Mouse (Mus musculus): Measurements from ENCODE around the gene Sgta. TPM values are rescaled to one million over a fixed set of nuclear protein-coding genes. Genes with fewer than 3 reads are reported as not detected.
"Not testable (repeated sequence)": the region's sequence is repeated elsewhere in the genome, so short reads cannot be mapped to it uniquely, and the experiment has no call there.

Sgta gene
- total RNA-seq, 2 experiments from 2014 or later, result 223 to 227 TPM

GRCm38 (mm10) chr10:81058896-81059295 lies 1.1 kb downstream of the Sgta start:
- DNase-seq, result peak in 1 of 2 experiments; percentile 40

- DNase-seq, result peak; percentile 33 to 51
Measured at GRCm38 (mm10) chr10:81057406-81058130, 2.4 kb downstream of the Sgta start.

- DNase-seq, result peak in 1 of 2 experiments; percentile 60
Measured at GRCm38 (mm10) chr10:81055802-81056340, 4.1 kb downstream of the Sgta start.

- DNase-seq, result no peak
Measured at GRCm38 (mm10) chr10:81055169-81055568, 4.8 kb downstream of the Sgta start.

GRCm38 (mm10) chr10:81052577-81052976 lies 7.4 kb downstream of the Sgta start:
- DNase-seq, result peak; percentile 78 to 84

GRCm38 (mm10) chr10:81051133-81051532 lies 8.8 kb downstream of the Sgta start:
- DNase-seq, result no peak

- DNase-seq, result no peak
Measured at GRCm38 (mm10) chr10:81050645-81051044, 9.3 kb downstream of the Sgta start.

- DNase-seq, result not testable (repeated sequence)
Measured at GRCm38 (mm10) chr10:81045246-81045645, 14.7 kb downstream of the Sgta start.

GRCm38 (mm10) chr10:81041458-81042175 lies 18.4 kb downstream of the Sgta start:
- peak; percentile 73 to 80 for DNase-seq

- DNase-seq, result peak; percentile 95 to 97
Measured at GRCm38 (mm10) chr10:81036988-81037580, 22.9 kb downstream of the Sgta start, which contains the start of gene Slc39a3. Gene Slc39a3 (minus strand): TSS chr10:81037426.

- no peak for DNase-seq
Measured at GRCm38 (mm10) chr10:81036251-81036650, 23.7 kb downstream of the Sgta start.

- DNase-seq, result peak; percentile 62 to 76
Measured at GRCm38 (mm10) chr10:81033586-81033985, 26.4 kb downstream of the Sgta start.

- no peak for DNase-seq
Measured at GRCm38 (mm10) chr10:81029031-81029430, 30.9 kb downstream of the Sgta start.

- DNase-seq, result no peak
Measured at GRCm38 (mm10) chr10:81028219-81028618, 31.8 kb downstream of the Sgta start.

- DNase-seq, result peak; percentile 75 to 78
Measured at GRCm38 (mm10) chr10:81027331-81027730, 32.6 kb downstream of the Sgta start.

GRCm38 (mm10) chr10:81026857-81027256 lies 33.1 kb downstream of the Sgta start:
- no peak for DNase-seq

- DNase-seq, result no peak
Measured at GRCm38 (mm10) chr10:81025639-81026275, 34.2 kb downstream of the Sgta start, which contains the start of gene Diras1. Gene Diras1 (minus strand): TSS chr10:81025662.

- DNase-seq, result peak; percentile 38 to 53
Measured at GRCm38 (mm10) chr10:81025047-81025621, 34.8 kb downstream of the Sgta start.

GRCm38 (mm10) chr10:81024346-81024937 lies 35.5 kb downstream of the Sgta start:
- DNase-seq, result no peak

- DNase-seq, result no peak
Measured at GRCm38 (mm10) chr10:81022744-81023143, 37.2 kb downstream of the Sgta start.

- no peak for DNase-seq
Measured at GRCm38 (mm10) chr10:81021547-81022110, 38.4 kb downstream of the Sgta start.

All from adrenal gland, postnatal 36 days (tissue).